Mouse (Mus musculus): ENCODE measurements around the gene Ptov1.

DNA sequence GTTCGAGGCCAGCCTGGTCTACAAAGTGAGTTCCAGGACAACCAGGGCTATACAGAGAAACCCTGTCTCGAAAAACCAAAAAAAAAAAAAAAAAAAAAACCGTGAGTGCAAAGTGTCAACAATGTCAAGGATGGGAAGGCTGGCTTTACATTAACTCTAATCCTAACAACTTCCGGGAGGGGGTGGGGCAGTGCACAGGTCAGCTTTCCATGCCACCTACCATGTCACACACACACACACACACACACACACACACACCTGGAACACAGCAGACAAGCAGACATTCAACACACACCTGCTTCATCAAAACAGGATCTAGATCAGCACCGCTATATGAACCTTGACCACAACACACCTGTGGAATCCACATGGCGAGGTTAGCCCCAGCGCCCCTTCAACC, 20.6 kb upstream of the Ptov1 start:
- TF ChIP-seq POLR2A (IDR thresholded peaks at IDR 0.05; ENCODE audit: borderline replicate concordance, low read depth, low read length) (no peak), CTCF (IDR thresholded peaks at IDR 0.05; ENCODE audit: low read depth, low read length) (no peak)

Data from bone marrow macrophage, adult 2 months (primary cell).